Mouse (Mus musculus): Measurements from ENCODE around the gene Cabp4.

The Cabp4 gene

GRCm38 (mm10) chr19:4100718-4101261, 43.0 kb downstream of the Cabp4 start:
- DNase-seq (ENCODE audit: low spot score): peak; percentile 62

DNA sequence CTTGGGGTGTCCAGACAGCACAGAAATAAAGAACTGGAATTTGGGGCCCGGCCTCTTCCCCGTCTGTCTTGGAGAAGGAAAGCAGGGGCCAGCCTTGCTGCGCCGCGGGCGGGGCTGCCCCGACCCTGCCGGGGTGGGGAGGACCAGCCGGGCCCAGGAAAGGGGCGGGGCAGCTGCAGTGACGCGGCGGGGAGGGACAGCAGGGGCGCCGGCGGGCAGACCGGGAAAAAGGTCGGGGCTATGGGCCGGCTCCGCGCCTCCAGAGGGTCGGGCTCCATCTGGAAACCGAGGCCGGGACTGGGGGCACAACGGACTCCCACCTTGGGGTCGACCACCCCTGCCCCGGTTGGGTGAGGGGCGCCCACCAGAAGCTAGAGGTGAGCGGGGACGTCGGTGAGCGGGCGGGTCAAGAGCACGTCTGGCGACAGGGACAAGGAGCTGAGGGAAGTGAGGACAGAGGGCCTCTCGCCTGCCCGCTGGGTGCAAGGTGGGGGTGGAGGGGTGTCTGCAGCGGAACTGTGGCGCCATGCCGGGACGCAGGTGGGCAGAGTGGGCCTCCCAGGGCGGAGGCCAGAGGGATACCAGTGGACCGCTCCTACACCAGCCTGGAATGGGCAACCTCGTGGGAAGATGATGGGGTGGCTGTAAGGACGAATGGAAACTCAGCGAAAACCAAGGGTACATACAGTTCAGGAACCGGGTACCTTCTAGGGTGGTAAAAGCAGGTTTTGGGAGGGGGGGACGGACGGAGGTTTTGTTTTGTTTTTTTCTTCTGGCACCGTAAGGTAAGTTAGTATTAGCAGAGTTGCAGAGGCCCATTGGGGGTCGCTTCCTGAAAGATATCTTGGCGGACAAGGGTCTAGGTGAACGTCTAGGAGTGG, 43.8 kb downstream of the Cabp4 start, which contains the start of gene Pitpnm1:
Gene Pitpnm1, plus strand, starts transcription at position 162 of the 881 bp plus-strand sequence.
- peak; percentile 45 for DNase-seq (ENCODE audit: low spot score)

- DNase-seq (ENCODE audit: low spot score): peak; percentile 96
These were observed 44.8 kb downstream of the Cabp4 start for GRCm38 (mm10) chr19:4099056-4099455.

DNA sequence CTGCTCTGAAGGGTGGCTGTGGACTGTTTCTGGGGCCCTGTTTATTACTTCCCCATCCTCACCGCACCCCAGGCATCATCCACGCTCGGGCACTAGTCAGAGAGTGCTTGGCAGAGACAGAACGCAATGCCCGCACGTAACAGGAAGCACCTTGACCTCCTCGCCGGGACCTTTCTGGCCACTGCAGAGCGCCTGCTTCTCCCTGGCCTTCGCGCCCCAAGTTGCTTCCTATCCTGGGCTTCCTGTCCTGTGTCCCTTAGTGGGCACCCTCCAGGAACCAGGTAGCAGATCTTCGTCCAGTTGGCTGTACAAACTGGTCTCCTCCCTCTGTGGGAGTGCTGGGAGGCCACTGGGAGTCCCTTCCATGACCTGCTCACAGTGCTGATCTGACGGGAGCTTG, 45.4 kb downstream of the Cabp4 start:
- no peak for DNase-seq (ENCODE audit: low spot score)

DNA sequence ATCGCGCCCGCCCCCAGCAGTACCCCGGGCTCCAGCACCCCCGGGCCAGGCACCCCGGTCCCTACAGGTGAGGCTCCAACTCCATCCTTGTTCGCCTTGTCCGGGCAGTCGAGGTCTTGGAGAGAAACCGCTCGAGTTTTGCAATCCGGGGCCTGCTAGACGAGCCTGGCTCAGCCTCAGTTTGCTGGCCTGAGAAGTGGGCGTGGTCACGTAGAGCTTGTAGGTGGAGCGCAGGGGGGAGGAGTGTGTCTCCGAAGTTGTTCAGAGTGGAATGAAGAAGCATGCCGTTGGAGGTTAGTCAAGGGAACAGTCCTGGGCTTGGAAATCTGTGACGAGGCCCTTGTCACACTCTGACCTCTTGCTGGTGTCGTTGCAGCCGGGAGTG, 46.4 kb downstream of the Cabp4 start:
- DNase-seq (ENCODE audit: low spot score): peak; percentile 82

DNA sequence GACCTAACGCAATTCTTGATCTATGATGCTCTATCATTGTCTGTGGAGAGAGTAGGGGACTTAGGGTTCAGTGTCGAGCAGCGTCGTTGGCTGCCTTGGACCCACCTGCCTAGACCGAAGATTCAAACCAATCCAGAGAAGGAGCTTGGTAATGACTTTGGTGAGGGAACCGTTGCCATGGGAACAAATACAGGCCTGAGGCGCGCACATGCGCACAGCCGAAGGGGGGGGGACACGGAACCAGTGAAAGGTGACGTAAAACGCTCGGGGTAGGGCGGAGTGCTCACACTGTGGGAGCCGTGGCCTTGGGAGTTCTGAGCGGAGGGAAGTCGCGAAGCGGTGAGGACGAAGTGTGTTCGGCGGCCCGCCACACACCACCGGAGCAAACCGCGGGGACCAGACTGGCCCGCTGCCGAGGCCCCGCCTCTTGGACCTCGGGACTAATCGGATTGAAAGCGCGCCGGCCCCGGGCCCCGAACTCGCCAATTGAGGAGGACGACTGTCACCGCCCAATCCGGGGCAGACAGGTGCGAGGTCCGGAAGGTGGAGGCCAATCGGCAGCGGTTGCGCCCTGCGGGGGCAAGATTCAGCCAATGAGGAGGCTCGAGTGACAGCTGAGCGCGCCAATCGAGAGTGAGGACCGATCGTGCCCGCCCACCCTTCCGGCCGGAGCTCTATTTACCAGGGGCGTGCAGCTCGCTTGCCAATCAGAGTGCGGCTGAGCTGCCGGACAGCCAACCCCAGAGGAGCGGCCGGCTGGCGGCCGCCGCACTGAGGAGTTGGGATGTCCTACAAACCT, 47.0 kb downstream of the Cabp4 start, which contains the start of gene Cdk2ap2:
Gene Cdk2ap2, plus strand, starts transcription at position 541 of the 799 bp plus-strand sequence.
- peak; percentile 100 for DNase-seq (ENCODE audit: low spot score)

GRCm38 (mm10) chr19:4095802-4096201, 48.0 kb downstream of the Cabp4 start:
- no peak for DNase-seq (ENCODE audit: low spot score)

DNA sequence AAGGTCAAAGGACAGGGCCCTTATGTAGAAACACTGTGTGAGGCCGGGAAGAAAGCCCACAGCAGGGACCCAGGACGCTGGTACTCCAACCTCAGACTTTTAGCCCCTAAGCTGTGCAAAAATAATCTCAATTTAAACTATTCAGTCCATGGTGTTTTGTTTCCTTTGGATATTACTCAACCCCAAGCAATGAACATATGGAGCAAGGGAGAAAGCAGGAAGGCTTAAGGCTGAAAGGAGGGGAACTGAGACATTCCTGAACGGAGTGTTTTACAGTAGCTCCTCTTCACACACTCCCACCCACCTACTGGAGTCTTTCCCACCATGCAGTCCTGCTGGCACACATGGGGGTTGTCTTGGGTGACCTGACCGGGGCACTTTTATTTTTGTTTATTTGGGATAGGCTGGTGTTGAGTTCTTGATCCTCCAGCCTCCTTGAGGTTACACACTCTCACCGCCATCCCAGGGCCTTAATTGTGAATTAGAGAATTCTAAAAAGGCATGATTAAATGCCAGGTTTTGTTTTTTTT, 49.0 kb downstream of the Cabp4 start:
- no peak for DNase-seq (ENCODE audit: low spot score)

DNA sequence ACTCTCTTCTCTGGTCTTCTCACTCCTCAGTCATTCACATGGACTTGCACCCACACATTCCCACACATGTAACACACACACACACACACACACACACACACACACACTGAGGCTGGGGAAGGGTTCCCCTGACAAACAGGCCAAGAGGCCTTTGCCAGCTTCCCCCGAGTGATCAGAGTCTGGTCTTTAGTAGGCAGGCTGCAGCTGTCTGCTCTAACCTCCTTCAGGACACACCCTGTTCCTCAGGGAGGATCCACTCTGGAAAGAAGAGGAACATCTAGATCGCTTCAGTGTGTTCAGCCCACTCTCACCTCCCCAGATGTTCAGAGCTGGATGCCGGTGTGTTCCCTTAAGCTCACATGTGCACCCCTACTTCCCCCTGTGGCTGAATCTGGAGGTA, 49.5 kb downstream of the Cabp4 start:
- no peak for DNase-seq (ENCODE audit: low spot score)

- no peak for DNase-seq (ENCODE audit: low spot score)
These were observed 50.1 kb downstream of the Cabp4 start for GRCm38 (mm10) chr19:4093772-4094171.

- DNase-seq (ENCODE audit: low spot score): no peak
These were observed 51.1 kb downstream of the Cabp4 start for GRCm38 (mm10) chr19:4092750-4093149.

DNA sequence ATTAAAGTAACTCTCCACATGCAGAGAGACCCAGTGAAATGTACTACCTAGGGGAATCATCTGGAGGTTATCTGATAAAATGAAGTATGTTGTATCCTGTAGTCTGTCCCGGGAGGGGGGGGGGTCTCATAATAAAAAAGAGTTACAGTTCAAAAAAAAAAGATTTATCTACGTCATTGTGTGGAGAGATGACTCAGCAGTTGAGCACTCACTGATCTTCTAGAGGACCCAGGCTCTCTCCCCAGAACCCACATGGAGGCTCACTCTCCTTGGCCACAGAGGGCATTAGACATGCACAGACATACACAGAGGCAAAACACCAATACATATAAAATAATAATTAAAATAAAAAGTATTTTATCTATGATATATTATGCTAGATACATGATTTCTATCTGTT, 52.5 kb downstream of the Cabp4 start:
- no peak for DNase-seq (ENCODE audit: low spot score)

- no peak for DNase-seq (ENCODE audit: low spot score)
These were observed 53.4 kb downstream of the Cabp4 start for GRCm38 (mm10) chr19:4090446-4090845.

- DNase-seq (ENCODE audit: low spot score): no peak
These were observed 54.7 kb downstream of the Cabp4 start for GRCm38 (mm10) chr19:4089128-4089527.

DNA sequence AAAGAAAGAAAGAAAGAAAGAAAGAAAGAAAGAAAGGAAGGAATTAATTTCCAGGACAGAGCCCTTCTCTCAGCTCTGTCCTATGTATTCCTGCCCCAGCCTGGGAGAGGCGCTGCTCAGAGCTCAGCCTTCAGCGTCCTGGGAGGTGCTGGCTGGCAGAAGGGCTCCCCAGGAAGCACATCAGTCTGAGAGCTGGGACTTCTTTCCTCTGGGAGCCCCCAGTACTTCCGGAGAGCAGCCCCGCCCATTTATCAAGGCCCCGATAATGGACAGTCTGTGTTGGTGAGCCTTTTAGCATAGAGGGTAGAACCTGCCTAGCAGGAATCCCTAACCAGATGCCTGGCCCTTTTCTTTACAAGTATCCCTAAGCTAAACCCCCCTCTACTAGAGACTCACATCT, 55.7 kb downstream of the Cabp4 start:
- DNase-seq (ENCODE audit: low spot score): no peak

DNA sequence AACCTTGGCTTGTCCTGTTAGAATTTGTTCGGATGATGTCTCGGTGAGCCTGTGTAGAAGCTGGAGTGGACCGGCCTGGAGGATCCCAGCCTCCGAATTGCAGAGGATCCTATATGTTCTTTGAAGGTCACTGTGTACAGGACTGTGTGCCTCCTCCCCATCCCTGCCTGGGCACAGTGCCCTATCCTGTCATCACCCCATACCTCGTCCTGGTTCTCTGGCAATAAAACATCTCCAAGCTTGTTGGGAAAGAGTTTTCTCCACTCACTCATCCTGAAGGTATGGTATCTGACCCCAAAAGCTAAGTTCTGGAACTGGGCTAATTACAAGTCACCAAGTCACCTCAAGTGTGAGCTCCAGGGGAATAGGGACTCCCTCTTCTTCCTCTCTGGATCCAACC, 56.7 kb downstream of the Cabp4 start:
- DNase-seq (ENCODE audit: low spot score): no peak

DNA sequence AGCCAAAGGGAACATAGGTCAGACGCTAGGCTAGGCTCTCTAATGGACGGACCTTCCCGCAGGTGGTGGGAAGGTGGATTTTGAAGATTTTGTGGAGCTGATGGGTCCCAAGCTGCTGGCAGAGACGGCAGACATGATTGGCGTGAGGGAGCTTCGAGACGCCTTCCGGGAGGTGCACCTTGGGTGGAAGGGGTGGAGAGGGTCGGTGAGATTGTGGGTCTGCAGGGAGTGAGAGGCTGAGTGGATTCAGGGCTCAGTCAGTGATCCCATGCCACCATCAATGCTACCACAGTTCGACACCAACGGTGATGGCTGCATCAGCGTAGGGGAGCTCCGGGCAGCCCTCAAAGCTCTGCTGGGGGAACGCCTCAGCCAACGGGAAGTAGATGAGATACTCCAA, 57.7 kb downstream of the Cabp4 start:
- DNase-seq (ENCODE audit: low spot score): no peak
